Mouse (Mus musculus): ENCODE data around the gene Gapvd1. TPM values are rescaled to one million over a fixed set of nuclear protein-coding genes. Genes with fewer than 3 reads are reported as not detected.
A peak's percentile ranks its signal among the peaks of the same experiment; 100 is the strongest.
"Not testable (repeated sequence)": the region's sequence is repeated elsewhere in the genome, so short reads cannot be mapped to it uniquely, and the experiment has no call there.

Gapvd1 gene
- total and polyA plus RNA-seq, 3 experiments: 10.2 to 36.7 (median 35.5) TPM

- H3K27me3 ChIP-seq (ENCODE audit: control insufficient read depth, insufficient read depth, low read length); H3K79me2 ChIP-seq (replicated peaks; ENCODE audit: control insufficient read depth, insufficient read depth, low read length); H3K9ac ChIP-seq (ENCODE audit: low read depth, low read length); H3K27ac ChIP-seq; H3K36me3 ChIP-seq (ENCODE audit: control insufficient read depth, insufficient read depth, low read length); DNase-seq; intact Hi-C loops (cut with DNase I); H3K4me3 ChIP-seq; H3K4me1 ChIP-seq (ENCODE audit: control insufficient read depth, insufficient read depth, low read length): not testable (repeated sequence)
- WGBS: 93% methylated on average over 2 of the region's 2 CpGs
- peak; percentile 28 for TF ChIP-seq CTCF (IDR thresholded peaks at IDR 0.05)
Measured at GRCm38 (mm10) chr2:34792543-34792942, 37.5 kb upstream of the Gapvd1 start.

DNA sequence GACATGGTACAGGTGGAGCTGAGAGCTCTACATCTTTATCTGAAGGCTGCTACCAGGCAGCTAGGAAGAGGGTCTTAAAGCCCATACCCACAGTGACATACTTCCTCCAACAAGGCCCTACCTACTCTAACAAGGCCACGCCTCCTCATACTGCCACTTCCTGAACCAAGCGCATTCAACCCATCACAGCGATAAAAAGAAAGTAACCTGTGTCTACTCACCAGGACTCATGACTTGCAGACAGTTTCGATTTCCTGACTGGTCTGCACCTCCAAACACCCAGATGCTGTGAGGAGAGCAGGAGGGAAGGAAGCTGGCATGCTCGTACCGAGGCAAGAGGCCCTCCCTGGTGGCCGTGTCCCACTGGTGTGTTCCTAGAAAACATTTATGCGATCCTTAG is 35.2 kb upstream of the Gapvd1 start:
- Histone ChIP-seq H3K4me1 (ENCODE audit: control insufficient read depth, insufficient read depth, low read length) (no peaks in the 10 kb centered on the region), H3K27me3 (ENCODE audit: control insufficient read depth, insufficient read depth, low read length) (no peaks in the 10 kb centered on the region), H3K27ac (no peak overlapping the region), H3K9ac (ENCODE audit: low read depth, low read length) (no peak overlapping the region), H3K79me2 (replicated peaks; ENCODE audit: control insufficient read depth, insufficient read depth, low read length) (no peaks in the 10 kb centered on the region), H3K4me3 (no peak overlapping the region), H3K36me3 (ENCODE audit: control insufficient read depth, insufficient read depth, low read length) (no peaks in the 10 kb centered on the region)
- intact Hi-C loops (cut with DNase I): no loop called here
- DNase-seq: peak in 1 of 2 experiments; percentile 23
- WGBS: 89% methylated on average over 8 of the region's 8 CpGs
- TF ChIP-seq CTCF (IDR thresholded peaks at IDR 0.05) (no peak), EP300 (IDR thresholded peaks at IDR 0.05; ENCODE audit: insufficient read depth, low read depth, low read length) (no peak), POLR2A (IDR thresholded peaks at IDR 0.05; ENCODE audit: insufficient read depth, low read depth, low read length) (no peak)

DNA sequence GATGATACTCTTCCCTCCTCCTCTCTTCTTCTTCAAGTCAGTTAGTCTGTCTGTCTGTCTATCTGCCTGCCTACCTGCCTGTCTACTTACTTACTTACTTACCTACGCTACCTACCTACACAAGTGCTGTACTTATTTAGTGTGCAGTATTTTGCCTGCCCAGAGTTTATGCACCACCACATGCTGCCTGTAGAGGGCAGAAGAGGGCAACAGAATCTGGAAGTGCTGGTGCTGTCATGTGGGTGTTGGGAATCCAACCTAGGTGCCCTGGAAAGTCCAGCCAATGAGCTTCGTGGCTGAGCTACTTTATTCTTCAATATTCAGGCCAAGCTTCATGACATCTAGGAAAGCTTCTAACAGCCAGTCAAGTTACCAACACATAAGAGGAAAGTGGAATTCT is 29.1 kb upstream of the Gapvd1 start:
- DNase-seq: peak; percentile 39 to 49
- no peak overlapping the region for H3K27ac ChIP-seq
- 85% methylated on average over 2 of the region's 2 CpGs for WGBS
- H3K36me3 ChIP-seq (ENCODE audit: control insufficient read depth, insufficient read depth, low read length): no peaks in the 10 kb centered on the region
- no peaks in the 10 kb centered on the region for H3K79me2 ChIP-seq (replicated peaks; ENCODE audit: control insufficient read depth, insufficient read depth, low read length)
- H3K4me3 ChIP-seq: no peak overlapping the region
- no peak overlapping the region for H3K9ac ChIP-seq (ENCODE audit: low read depth, low read length)
- intact Hi-C loops (cut with DNase I): loop anchor here (2.0 kb wide), 1 partner anchor 187 kb away; no protein-coding TSS in a partner anchor
- no peaks in the 10 kb centered on the region for H3K4me1 ChIP-seq (ENCODE audit: control insufficient read depth, insufficient read depth, low read length)
- 0 out of 2 replicates have a peak, but pooled peaks have one; percentile 35 for TF ChIP-seq EP300 (IDR thresholded peaks at IDR 0.05; ENCODE audit: insufficient read depth, low read depth, low read length)
- no peak for TF ChIP-seq POLR2A (IDR thresholded peaks at IDR 0.05; ENCODE audit: insufficient read depth, low read depth, low read length)
- TF ChIP-seq CTCF (IDR thresholded peaks at IDR 0.05): peak; percentile 85
- no peaks in the 10 kb centered on the region for H3K27me3 ChIP-seq (ENCODE audit: control insufficient read depth, insufficient read depth, low read length)

- Histone ChIP-seq H3K79me2 (replicated peaks; ENCODE audit: control insufficient read depth, insufficient read depth, low read length) (no peaks in the 10 kb centered on the region), H3K4me3 (no peak overlapping the region), H3K9ac (ENCODE audit: low read depth, low read length) (no peak overlapping the region), H3K27ac (no peak overlapping the region), H3K4me1 (ENCODE audit: control insufficient read depth, insufficient read depth, low read length) (no peaks in the 10 kb centered on the region), H3K27me3 (ENCODE audit: control insufficient read depth, insufficient read depth, low read length) (no peaks in the 10 kb centered on the region), H3K36me3 (ENCODE audit: control insufficient read depth, insufficient read depth, low read length) (no peaks in the 10 kb centered on the region; the same call in 1 of the 2 replicates)
- no peak for DNase-seq
- TF ChIP-seq CTCF (IDR thresholded peaks at IDR 0.05): no peak
- no peak for TF ChIP-seq EP300 (IDR thresholded peaks at IDR 0.05; ENCODE audit: insufficient read depth, low read depth, low read length)
- no peak for TF ChIP-seq POLR2A (IDR thresholded peaks at IDR 0.05; ENCODE audit: insufficient read depth, low read depth, low read length)
- 60% methylated on average over 14 of the region's 14 CpGs for WGBS
- intact Hi-C loops (cut with DNase I): loop anchor here (2.0 kb wide), 1 partner anchor 187 kb away; no protein-coding TSS in a partner anchor
Measured at GRCm38 (mm10) chr2:34783064-34784020, 28.3 kb upstream of the Gapvd1 start.

DNA sequence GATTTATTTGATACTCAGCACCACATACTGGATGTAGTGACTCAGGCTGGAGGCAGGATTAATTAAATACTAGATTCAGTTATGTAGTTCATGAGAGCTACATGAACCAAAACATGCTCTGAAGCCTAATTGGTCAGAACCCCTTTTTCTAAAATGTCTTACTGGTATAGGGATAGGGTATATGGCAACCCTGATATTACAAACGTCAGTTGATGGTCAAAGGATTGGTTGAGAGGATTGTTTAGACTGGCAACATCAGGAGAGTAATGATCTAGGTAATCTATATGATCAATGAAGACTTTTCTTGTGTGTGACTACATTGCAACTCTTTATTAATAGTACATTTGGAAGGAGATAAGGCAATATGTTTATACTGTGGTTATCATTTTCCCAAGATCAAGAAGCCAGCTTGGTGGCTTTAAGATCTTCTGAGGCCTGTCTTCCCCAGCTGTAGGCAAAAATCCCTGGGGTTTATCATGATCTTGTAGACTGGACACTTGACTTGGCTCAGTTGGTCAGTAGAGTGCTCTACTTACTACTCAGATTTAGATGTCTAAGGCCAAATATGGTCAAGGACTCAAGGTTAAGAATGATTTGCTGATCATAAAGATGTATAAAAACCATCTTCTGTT is 22.3 kb upstream of the Gapvd1 start:
- Histone ChIP-seq H3K27me3 (ENCODE audit: control insufficient read depth, insufficient read depth, low read length) (no peaks in the 10 kb centered on the region), H3K27ac (no peak overlapping the region), H3K4me1 (ENCODE audit: control insufficient read depth, insufficient read depth, low read length) (peaks cover 12% of the 10 kb centered on the region), H3K4me3 (no peak overlapping the region), H3K9ac (ENCODE audit: low read depth, low read length) (no peak overlapping the region), H3K36me3 (ENCODE audit: control insufficient read depth, insufficient read depth, low read length) (peaks cover 52% of the 10 kb centered on the region), H3K79me2 (replicated peaks; ENCODE audit: control insufficient read depth, insufficient read depth, low read length) (peaks cover 5% of the 10 kb centered on the region)
- WGBS: 58% methylated on average over 1 of the region's 1 CpGs
- no peak for DNase-seq
- intact Hi-C loops (cut with DNase I): loop anchor here (2.0 to 10.0 kb wide), 2 partner anchors 51 to 127 kb away; no protein-coding TSS in a partner anchor
- TF ChIP-seq POLR2A (IDR thresholded peaks at IDR 0.05; ENCODE audit: insufficient read depth, low read depth, low read length): no peak
- TF ChIP-seq CTCF (IDR thresholded peaks at IDR 0.05): no peak
- no peak for TF ChIP-seq EP300 (IDR thresholded peaks at IDR 0.05; ENCODE audit: insufficient read depth, low read depth, low read length)

Measured in heart, adult 2 months (tissue).